Mouse (Mus musculus): Measurements from ENCODE around the gene Tmem94.

DNA sequence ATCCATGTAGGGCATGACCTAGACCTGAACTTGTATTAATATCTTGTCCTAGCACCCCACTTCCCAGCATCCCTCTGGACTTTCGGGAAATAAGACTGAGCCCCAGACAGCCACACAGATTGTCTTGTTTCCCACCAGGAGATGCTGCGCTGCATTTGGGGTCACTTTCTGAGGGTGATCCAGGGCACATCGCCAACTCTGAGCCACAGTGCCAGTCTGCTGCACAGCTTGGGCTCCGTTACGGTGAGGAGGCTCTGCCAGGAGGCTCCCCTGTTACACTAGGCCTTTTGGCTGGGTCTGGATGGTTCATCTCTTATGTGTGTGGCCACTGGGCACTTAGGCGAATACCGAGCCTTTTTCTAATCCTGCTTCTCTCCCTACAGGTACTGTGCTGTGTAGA, 24.6 kb downstream of the Tmem94 start:
- TF ChIP-seq CTCF (IDR thresholded peaks at IDR 0.05; ENCODE audit: control insufficient read depth, insufficient read depth, insufficient read length) (no peak), MYOD1 (IDR thresholded peaks at IDR 0.05; ENCODE audit: control insufficient read depth, insufficient read length, low read depth) (no peak), MAX (IDR thresholded peaks at IDR 0.05) (no peak), MYOG (IDR thresholded peaks at IDR 0.05; ENCODE audit: control insufficient read depth, extremely low read depth, insufficient read length) (no peak)
